Mouse (Mus musculus) bone marrow, adult 2 months (tissue): Measurements from ENCODE around the gene Rptor.

ENCODE experiments used
- CTCF ChIP-seq: fragments of 200-500 bp; IDR thresholded peaks from 2 replicates; pipeline ENCODE4 v1.5.1; 2011; ENCODE audit warnings: low read length, control low read depth; ENCODE audit not compliant: control insufficient read depth, insufficient read depth
- POLR2A ChIP-seq: fragments of 200-500 bp; IDR thresholded peaks from 2 replicates; pipeline ENCODE4 v1.6.1; 2011; ENCODE audit warnings: low read depth, mild to moderate bottlenecking, control low read depth, low read length, borderline replicate concordance; ENCODE audit not compliant: control insufficient read depth

GRCm38 (mm10) chr11:119577721-119578120 is 25.0 kb upstream of the Rptor start:
- TF ChIP-seq CTCF (no peak), POLR2A (no peak)
